Mouse (Mus musculus) NIH3T3 (cell line): ENCODE results near the gene Gpr137.

Experiments
- DNase-seq: peaks from one replicate; pipeline ENCODE4 v3.0.0-alpha.2; 2012; ENCODE audit warnings: low read depth

The Gpr137 gene

DNA sequence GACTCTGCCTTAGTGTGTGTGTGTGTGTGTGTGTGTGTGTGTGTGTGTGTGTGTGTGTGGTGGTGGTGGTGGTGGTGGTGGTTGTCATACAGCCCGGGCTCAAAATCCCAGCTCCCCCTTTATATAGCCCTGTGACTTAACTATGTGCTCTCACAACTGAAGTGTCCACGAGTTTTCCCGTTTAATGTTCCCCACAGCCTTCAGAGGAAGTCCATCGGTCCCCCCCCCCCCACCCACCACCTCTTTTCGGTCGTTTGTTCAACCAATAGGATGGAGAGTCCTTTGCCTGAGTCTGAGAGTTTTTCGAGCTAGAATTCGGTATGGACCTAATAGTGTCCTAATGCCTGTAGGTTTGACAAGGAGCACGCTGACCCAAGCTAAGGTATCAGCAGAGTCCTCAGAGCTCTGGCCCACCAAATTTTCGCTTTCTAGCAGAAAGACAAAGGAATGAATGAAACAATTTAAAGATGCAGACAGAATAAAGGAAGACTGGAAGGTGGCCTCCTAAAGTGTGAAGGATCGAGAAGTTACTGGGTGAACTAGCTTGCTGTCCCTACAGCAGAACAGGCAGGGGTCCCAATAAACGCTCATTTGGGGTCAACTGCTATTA, 31.4 kb upstream of the Gpr137 start:
- DNase-seq: no peak

DNA sequence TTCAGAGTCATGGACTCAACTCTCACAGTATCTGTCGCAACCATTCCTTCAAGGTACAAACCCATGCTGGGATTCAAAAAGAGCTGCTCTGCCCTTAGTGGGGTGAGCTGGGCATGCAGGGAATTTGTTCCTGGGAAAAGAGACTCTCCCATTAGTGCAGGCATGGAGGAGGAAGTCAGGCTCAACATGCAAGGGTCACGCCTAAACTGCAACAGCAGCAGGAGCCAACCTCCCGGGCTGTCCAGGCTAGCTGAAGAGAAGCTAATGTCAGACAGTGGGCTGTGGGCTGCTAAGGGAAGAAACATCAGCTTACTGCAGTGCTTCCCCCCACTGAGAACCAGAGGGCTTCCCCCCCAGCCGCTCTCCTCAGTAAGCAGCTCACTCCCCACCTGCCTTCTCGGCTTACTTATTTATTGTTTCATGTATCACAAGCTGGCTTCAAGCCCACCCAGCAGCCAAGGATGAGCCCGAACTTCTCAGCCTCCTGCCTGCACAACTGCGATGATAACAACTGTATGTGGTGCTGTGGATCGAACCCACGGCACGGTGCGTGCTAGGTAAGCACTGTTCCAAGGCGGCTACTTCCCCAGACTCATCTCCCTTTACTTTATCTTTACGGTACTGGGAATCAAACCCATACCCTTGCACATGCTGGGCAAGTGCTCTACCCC, 30.1 kb upstream of the Gpr137 start:
- DNase-seq: no peak

GRCm38 (mm10) chr19:6971644-6972043, 29.4 kb upstream of the Gpr137 start:
- no peak for DNase-seq

GRCm38 (mm10) chr19:6970460-6971085, 28.3 kb upstream of the Gpr137 start:
- peak; percentile 38 for DNase-seq

GRCm38 (mm10) chr19:6969665-6970381, 27.5 kb upstream of the Gpr137 start:
- DNase-seq: peak; percentile 92

DNA sequence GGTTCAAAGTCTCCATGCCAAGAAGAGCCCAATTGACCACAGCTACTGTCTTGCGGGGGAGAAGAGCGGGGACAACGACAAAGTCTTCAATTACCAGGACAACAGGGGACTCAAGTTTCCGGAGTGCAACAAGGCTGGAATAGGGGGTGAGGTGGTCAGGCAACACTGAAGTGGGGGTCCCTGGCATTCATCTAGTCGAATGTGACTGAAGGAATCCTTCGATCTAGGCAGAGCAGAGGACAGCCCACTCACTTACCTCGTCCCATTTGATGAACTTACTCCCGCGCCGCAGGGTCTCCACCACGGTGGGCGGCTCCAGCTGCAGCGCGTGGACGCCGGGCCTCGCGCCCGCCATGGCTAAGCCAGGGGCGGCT, 27.0 kb upstream of the Gpr137 start:
- no peak for DNase-seq

- peak; percentile 63 for DNase-seq
Measured at GRCm38 (mm10) chr19:6968491-6969271, 26.4 kb upstream of the Gpr137 start.

- DNase-seq: no peak
Measured at GRCm38 (mm10) chr19:6956461-6956860, 14.2 kb upstream of the Gpr137 start.

DNA sequence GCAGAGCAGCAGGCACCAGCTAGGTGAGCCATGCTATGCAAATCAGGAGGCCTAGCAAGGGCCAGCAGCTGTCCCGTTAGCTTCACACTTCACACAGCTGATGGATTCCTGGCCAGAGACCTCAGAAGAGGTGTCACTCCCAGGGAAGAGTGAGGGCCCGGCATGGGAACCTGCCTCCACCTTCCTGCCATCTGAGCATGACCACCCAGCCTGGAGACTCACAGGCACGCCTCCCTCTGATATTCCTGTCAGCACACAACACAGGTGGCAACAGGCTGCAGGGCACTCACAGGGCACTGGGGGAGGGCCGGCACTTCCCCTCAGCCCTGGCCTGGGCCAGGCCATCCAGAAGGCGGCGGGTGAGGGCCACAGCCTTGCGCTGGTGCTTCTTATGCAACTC, 13.1 kb upstream of the Gpr137 start:
- no peak for DNase-seq

DNA sequence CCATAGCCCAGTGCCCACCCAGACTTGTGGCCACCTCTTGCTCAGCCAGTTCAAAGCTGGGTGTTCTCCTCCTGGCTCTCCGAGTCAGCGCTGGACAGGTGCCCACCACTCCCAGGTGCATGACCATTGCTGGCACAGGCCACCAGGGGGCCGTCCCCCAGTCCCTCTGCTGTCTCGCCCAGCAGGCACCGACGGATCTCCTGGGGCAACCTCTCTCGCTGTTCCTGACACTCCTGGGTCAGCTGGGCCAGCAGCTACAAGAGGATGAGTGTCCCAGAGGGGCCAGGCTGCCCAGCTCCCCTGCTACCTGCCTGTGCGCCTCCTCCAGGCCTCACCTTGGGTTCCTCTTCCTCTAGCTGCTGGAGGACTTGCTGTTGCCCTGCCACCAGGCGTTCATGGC, 11.8 kb upstream of the Gpr137 start:
- peak; percentile 69 for DNase-seq

GRCm38 (mm10) chr19:6952712-6953037, 10.4 kb upstream of the Gpr137 start:
- DNase-seq: peak; percentile 70

- peak; percentile 92 for DNase-seq
Measured at GRCm38 (mm10) chr19:6951994-6952711, 9.9 kb upstream of the Gpr137 start.

GRCm38 (mm10) chr19:6951381-6951968, 9.2 kb upstream of the Gpr137 start:
- peak; percentile 96 for DNase-seq

DNA sequence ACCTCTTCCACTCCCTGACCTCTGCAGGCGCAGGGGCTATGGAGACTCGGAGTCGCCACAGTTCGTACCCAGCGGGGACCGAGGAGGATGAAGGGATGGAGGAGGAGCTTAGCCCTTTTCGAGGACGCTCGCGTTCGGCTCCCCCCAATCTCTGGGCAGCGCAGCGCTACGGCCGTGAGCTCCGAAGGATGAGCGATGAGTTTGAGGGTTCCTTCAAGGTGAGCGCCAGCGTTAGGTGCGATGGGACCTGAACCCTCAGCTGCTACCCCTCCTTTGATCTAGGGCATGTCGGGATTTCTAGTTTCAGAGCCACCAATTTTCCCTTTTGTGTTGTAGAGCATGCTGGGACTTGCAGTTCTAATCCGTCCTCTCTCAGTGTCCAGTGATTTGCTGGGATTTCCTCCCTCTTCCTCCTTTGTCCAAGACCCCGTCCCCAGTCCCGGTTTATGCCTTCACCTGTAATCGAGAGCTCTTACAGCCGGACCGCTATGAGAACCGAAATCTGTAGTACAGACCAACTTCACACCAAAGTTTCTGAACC, 8.4 kb upstream of the Gpr137 start:
- peak; percentile 69 for DNase-seq

DNA sequence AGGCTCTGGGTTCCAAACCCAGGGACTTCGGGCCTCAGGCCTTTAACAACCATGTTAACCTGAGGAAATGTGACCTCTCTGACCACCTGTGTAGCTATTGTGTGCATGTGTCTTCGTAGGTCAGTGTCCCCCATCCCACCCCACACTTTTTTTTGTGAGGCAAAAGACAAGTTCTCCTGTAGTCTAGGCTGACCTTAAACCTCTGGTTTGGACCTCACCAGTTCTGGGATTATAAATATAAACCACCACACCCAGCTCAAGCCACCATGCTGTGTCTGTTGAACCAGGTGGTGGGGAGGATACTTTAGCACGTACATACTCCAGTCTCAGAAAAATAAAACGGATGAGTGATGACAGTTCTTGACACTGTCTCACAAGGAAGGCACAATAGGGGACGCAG, 7.7 kb upstream of the Gpr137 start:
- no peak for DNase-seq

GRCm38 (mm10) chr19:6949532-6949931, 7.3 kb upstream of the Gpr137 start:
- DNase-seq: no peak

DNA sequence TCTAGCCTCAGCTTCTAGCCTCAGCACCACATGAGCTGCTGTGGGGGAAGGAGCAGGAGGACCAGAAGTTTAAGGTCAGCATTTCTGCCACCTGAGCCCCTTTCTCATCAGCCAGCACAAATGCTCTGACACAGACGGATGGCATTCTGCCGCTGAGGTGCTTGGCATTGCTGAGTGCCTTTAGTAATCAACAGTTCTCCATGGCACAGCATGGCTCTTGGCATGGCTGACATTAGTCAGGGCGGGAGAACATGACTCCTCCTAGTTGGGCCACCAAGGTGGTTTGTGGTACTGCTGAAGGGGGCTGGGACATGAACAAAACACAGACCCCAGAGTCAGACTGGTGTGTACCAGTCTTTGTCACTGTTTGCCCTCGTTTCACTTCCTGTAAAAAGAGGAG, 5.9 kb upstream of the Gpr137 start:
- DNase-seq: no peak

DNA sequence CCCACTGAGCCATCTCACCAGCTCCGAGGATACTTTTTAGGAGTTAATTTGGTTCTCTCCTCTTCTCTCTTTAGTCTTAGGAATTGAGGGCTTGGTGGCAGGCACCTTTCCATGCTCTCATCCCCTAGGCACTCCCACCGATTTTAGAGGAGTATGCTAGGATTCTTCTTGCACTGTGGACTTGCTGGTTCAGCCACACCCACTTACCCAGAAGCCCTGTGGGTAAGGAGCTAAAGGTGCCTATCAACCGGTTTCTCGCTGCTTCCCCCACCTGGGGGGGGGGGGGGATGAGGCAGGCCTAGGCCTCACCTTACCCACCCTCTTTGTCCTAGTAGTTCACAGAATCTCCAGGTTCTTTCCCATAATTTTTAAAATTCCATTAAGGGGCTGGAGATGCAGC, 5.5 kb upstream of the Gpr137 start:
- DNase-seq: no peak

GRCm38 (mm10) chr19:6943709-6944108, 1.4 kb upstream of the Gpr137 start:
- no peak for DNase-seq

DNA sequence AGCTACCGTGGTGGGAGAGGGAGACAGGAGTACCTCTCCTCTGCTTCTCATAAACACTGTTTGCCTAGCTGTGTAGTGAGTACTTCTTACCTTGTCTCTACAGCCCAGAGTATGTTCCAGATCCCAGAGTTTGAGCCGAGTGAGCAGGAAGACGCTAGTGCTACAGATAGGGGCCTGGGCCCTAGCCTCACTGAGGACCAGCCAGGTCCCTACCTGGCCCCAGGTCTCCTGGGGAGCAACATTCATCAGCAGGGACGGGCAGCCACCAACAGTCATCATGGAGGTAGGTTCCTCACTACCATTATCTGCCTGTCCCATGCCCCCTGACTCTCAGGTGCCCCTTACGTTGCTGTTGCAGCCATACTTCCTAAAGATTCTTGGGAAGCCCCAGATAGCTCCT, 484 bp upstream of the Gpr137 start:
- DNase-seq: no peak
